Mouse (Mus musculus) CH12.LX (cell line): ENCODE data around the gene Tcea2. TPM values are rescaled to one million over a fixed set of nuclear protein-coding genes. Genes with fewer than 3 reads are reported as not detected.

ENCODE experiments used
- DNase-seq: peaks from one replicate; pipeline ENCODE4 v3.0.0-alpha.2; 2013; ENCODE audit errors: extremely low read depth
- H3K27ac ChIP-seq: 2 replicates; pipeline ENCODE4 v1.5.1; 2012; ENCODE audit warnings: low read depth, mild to moderate bottlenecking, control low read depth, moderate library complexity; ENCODE audit not compliant: insufficient read depth
- H3K27me3 ChIP-seq: replicated peaks from 2 replicates; pipeline ENCODE3; 2012; ENCODE audit warnings: inconsistent platforms
- H3K36me3 ChIP-seq, 2 experiments: replicated peaks in 1 of 2; 2 replicates each; pipeline versions ENCODE3 to v1.6.1; 2012; ENCODE audit warnings: inconsistent platforms in 1 of 2, low read length in 1 of 2, mild to moderate bottlenecking in 1 of 2, mixed read lengths in 1 of 2, moderate library complexity in 1 of 2; ENCODE audit not compliant: control insufficient read depth in 1 of 2, insufficient read depth in 1 of 2
- H3K4me1 ChIP-seq, 2 experiments: 2 replicates each; pipeline ENCODE4 v1.6.1; 2012; ENCODE audit warnings: inconsistent platforms in 1 of 2, moderate library complexity in 1 of 2; ENCODE audit not compliant: insufficient read depth in 2 of 2, control insufficient read depth in 1 of 2
- H3K4me2 ChIP-seq: 2 replicates; pipeline ENCODE4 v1.6.1; 2012; ENCODE audit warnings: low read depth, mild to moderate bottlenecking, control low read depth; ENCODE audit not compliant: poor library complexity, insufficient read depth, severe bottlenecking
- H3K4me3 ChIP-seq, 3 experiments: fragments of 150-350 bp in 1 of 3; sonication (generic) in 1 of 3; replicated peaks in 1 of 3; 2 replicates each; pipeline versions ENCODE3 to v1.5.1; 2011 to 2012; ENCODE audit warnings: low read depth in 2 of 3, low read length in 2 of 3, mild to moderate bottlenecking in 2 of 3, moderate library complexity in 2 of 3, control low read depth in 1 of 3, improper control_type of control experiment in 1 of 3, inconsistent platforms in 1 of 3, mixed read lengths in 1 of 3; ENCODE audit not compliant: poor library complexity in 1 of 3
- H3K79me2 ChIP-seq: replicated peaks from 2 replicates; pipeline ENCODE4 v1.6.1; 2012; ENCODE audit warnings: mild to moderate bottlenecking, moderate library complexity; ENCODE audit not compliant: control insufficient read depth, poor library complexity, insufficient read depth, severe bottlenecking; ENCODE audit errors: extremely low read depth
- H3K9ac ChIP-seq: 2 replicates; pipeline ENCODE4 v1.6.1; 2012; ENCODE audit warnings: low read depth, mild to moderate bottlenecking, control low read depth, moderate library complexity; ENCODE audit not compliant: insufficient read depth
- H3K9me3 ChIP-seq: replicated peaks from 2 replicates; pipeline ENCODE3; 2012; ENCODE audit warnings: low read length, inconsistent platforms, mixed read lengths
- BHLHE40 ChIP-seq: IDR thresholded peaks from 2 replicates; pipeline ENCODE4 v1.6.1; 2011; ENCODE audit warnings: mild to moderate bottlenecking, low read depth, low read length, improper control_type of control experiment
- CHD1 ChIP-seq: IDR thresholded peaks from 2 replicates; pipeline ENCODE4 v1.6.1; 2012; ENCODE audit warnings: low read depth, low read length, improper control_type of control experiment, inconsistent platforms
- CHD2 ChIP-seq: IDR thresholded peaks from 2 replicates; pipeline ENCODE4 v1.6.1; 2011; ENCODE audit warnings: low read length, improper control_type of control experiment
- E2F4 ChIP-seq: IDR thresholded peaks from 2 replicates; pipeline ENCODE4 v1.6.1; 2011; ENCODE audit warnings: low read depth, low read length, improper control_type of control experiment; ENCODE audit not compliant: insufficient replicate concordance
- EP300 ChIP-seq: IDR thresholded peaks from 2 replicates; pipeline ENCODE4 v1.6.1; 2011; ENCODE audit warnings: low read length, improper control_type of control experiment
- HCFC1 ChIP-seq: IDR thresholded peaks from 2 replicates; pipeline ENCODE4 v1.6.1; 2012; ENCODE audit warnings: low read depth, mild to moderate bottlenecking, inconsistent platforms, low read length, improper control_type of control experiment
- JUND ChIP-seq: conservative IDR thresholded peaks from 2 replicates; pipeline ENCODE4 v1.6.1; 2011; ENCODE audit warnings: low read depth, low read length, improper control_type of control experiment
- MAFK ChIP-seq: IDR thresholded peaks from 2 replicates; pipeline ENCODE4 v1.6.1; 2011; ENCODE audit warnings: low read length, improper control_type of control experiment; ENCODE audit not compliant: insufficient replicate concordance
- MAZ ChIP-seq: IDR thresholded peaks from 2 replicates; pipeline ENCODE4 v1.6.1; 2012; ENCODE audit warnings: low read depth, mild to moderate bottlenecking, inconsistent platforms, low read length, improper control_type of control experiment, moderate library complexity
- NELFE ChIP-seq: IDR thresholded peaks from 2 replicates; pipeline ENCODE4 v1.6.1; 2011; ENCODE audit warnings: low read depth, low read length, improper control_type of control experiment
- POLR2AphosphoS2 ChIP-seq: IDR thresholded peaks from 2 replicates; pipeline ENCODE4 v1.6.1; 2011; ENCODE audit warnings: low read depth, low read length, improper control_type of control experiment
- RAD21 ChIP-seq: IDR thresholded peaks from 2 replicates; pipeline ENCODE4 v1.6.1; 2011; ENCODE audit warnings: low read depth, mild to moderate bottlenecking, low read length, improper control_type of control experiment, moderate library complexity
- RCOR1 ChIP-seq: conservative IDR thresholded peaks from 2 replicates; pipeline ENCODE4 v1.6.1; 2012; ENCODE audit warnings: low read depth, mild to moderate bottlenecking, inconsistent platforms, low read length, improper control_type of control experiment
- SMC3 ChIP-seq: IDR thresholded peaks from 2 replicates; pipeline ENCODE4 v1.6.1; 2011; ENCODE audit warnings: low read depth, low read length, improper control_type of control experiment
- TCF12 ChIP-seq: IDR thresholded peaks from 2 replicates; pipeline ENCODE4 v1.6.1; 2014; ENCODE audit warnings: low read depth, mild to moderate bottlenecking, inconsistent platforms, low read length, improper control_type of control experiment
- UBTF ChIP-seq: IDR thresholded peaks from 2 replicates; pipeline ENCODE4 v1.6.1; 2012; ENCODE audit warnings: low read depth, mild to moderate bottlenecking, inconsistent platforms, low read length, improper control_type of control experiment, moderate library complexity
- USF1 ChIP-seq: IDR thresholded peaks from 2 replicates; pipeline ENCODE4 v1.6.1; 2014; ENCODE audit warnings: low read depth, mild to moderate bottlenecking, inconsistent platforms, low read length, improper control_type of control experiment
- USF2 ChIP-seq: conservative IDR thresholded peaks from 2 replicates; pipeline ENCODE4 v1.6.1; 2011; ENCODE audit warnings: low read depth, low read length, improper control_type of control experiment
- ZKSCAN1 ChIP-seq: IDR thresholded peaks from 2 replicates; pipeline ENCODE4 v1.6.1; 2012; ENCODE audit warnings: low read depth, inconsistent platforms, low read length, improper control_type of control experiment, borderline replicate concordance
- ZMIZ1 ChIP-seq: IDR thresholded peaks from 2 replicates; pipeline ENCODE4 v1.6.1; 2012; ENCODE audit warnings: low read depth, mild to moderate bottlenecking, inconsistent platforms, low read length, improper control_type of control experiment
- ZNF384 ChIP-seq: IDR thresholded peaks from 2 replicates; pipeline ENCODE4 v1.6.1; 2012; ENCODE audit warnings: low read depth, low read length, improper control_type of control experiment, inconsistent platforms
- dilution Hi-C: fragments of 300-500 bp; cut with MboI; formaldehyde crosslinking; loops from 2 replicates; pipeline ENCODE4 v1.14.3; 2020; ENCODE audit warnings: low sequenced_read_pairs; ENCODE audit not compliant: extremely low pct_unique_long_range_greater_than_20kb, extremely low pct_ligation_motif_present
- in situ Hi-C: fragments of 300-500 bp; cut with MboI; formaldehyde crosslinking; loops from 3 replicates; pipeline ENCODE4 v1.14.3; 2019; ENCODE audit warnings: low sequenced_read_pairs, low pct_ligation_motif_present, low pct_unique_long_range_greater_than_20kb, mixed read lengths
- polyA plus RNA-seq: library from polyadenylated mRNA; unstranded; fragments of >175 nt; gene quantifications from 2 replicates; pipeline ENCODE4 v1.2.1, GENCODE M21; 2012; ENCODE audit warnings: low read depth; ENCODE audit not compliant: insufficient read length
- total RNA-seq, 2 experiments: library from RNA; depleted of rRNA; stranded (reverse); fragments of 300-350 nt in 1 of 2; fragments of >200 nt in 1 of 2; gene quantifications; 2 replicates each; pipeline ENCODE4 v1.2.3; 2012 to 2014

Tcea2 gene
- total and polyA plus RNA-seq, 3 experiments, result 8.8 to 14.4 (median 9.2) TPM

GRCm38 (mm10) chr2:181653523-181653922, 26.6 kb upstream of the Tcea2 start:
- H3K4me3 ChIP-seq, result no peak overlapping the region
- H3K27me3 ChIP-seq, result no peaks in the 10 kb centered on the region
- H3K9me3 ChIP-seq, result no peaks in the 10 kb centered on the region
- in situ Hi-C loops (no loop called here), dilution Hi-C loops (no loop called here)
- H3K4me1 ChIP-seq, result no peaks in the 10 kb centered on the region
- no peak overlapping the region for H3K9ac ChIP-seq
- H3K27ac ChIP-seq, result no peak overlapping the region
- no peak overlapping the region for H3K4me2 ChIP-seq
- no peak for DNase-seq
- H3K36me3 ChIP-seq, result peaks cover 62 to 91% of the 10 kb centered on the region in 2 experiments
- no peaks in the 10 kb centered on the region for H3K79me2 ChIP-seq
- TF ChIP-seq CHD2, result no peak
- TF ChIP-seq BHLHE40, result no peak

GRCm38 (mm10) chr2:181656734-181657133, 23.4 kb upstream of the Tcea2 start, which contains the start of gene Gm29797:
TSS of gene Gm29797 (plus strand) at chr2:181657034.
- Histone ChIP-seq H3K27me3 (no peaks in the 10 kb centered on the region), H3K79me2 (no peaks in the 10 kb centered on the region), H3K4me3 (no peak within 1 kb of the TSS), H3K4me2 (no peak within 1 kb of the TSS), H3K27ac (no peak within 1 kb of the TSS), H3K4me1 (peaks cover 0 to 9% of the 10 kb centered on the region in 2 experiments; a peak in 1 of 4 replicates), H3K36me3 (peaks cover 44 to 74% of the 10 kb centered on the region in 2 experiments), H3K9me3 (no peaks in the 10 kb centered on the region), H3K9ac (no peak within 1 kb of the TSS)
- no peak for TF ChIP-seq RCOR1
- no peak for TF ChIP-seq NELFE
- no peak for TF ChIP-seq POLR2AphosphoS2
- TF ChIP-seq SMC3, result no peak
- TF ChIP-seq ZKSCAN1, result no peak
- TF ChIP-seq EP300, result no peak
- in situ Hi-C loops (no loop called here), dilution Hi-C loops (no loop called here)
- no peak for DNase-seq

- Histone ChIP-seq H3K4me2 (no peak overlapping the region), H3K36me3 (peaks cover 37 to 67% of the 10 kb centered on the region in 2 experiments), H3K9ac (no peak overlapping the region), H3K27me3 (no peaks in the 10 kb centered on the region)
- no peak for TF ChIP-seq UBTF
- TF ChIP-seq CHD1, result no peak
- no peak for TF ChIP-seq ZMIZ1
- TF ChIP-seq USF2, result no peak
- TF ChIP-seq USF1, result no peak
- TF ChIP-seq BHLHE40, result no peak
- TF ChIP-seq POLR2AphosphoS2, result no peak
- TF ChIP-seq JUND, result no peak
- TF ChIP-seq RAD21, result no peak
- no peak for TF ChIP-seq MAFK
- TF ChIP-seq ZNF384, result no peak
- TF ChIP-seq MAZ, result no peak
- TF ChIP-seq HCFC1, result no peak
- TF ChIP-seq TCF12, result no peak
- no peak for TF ChIP-seq E2F4
- TF ChIP-seq, all 38 proteins: peak for 0
- dilution Hi-C loops, result no loop called here
- in situ Hi-C loops, result no loop called here
- H3K4me3 ChIP-seq, result no peak overlapping the region
- H3K4me1 ChIP-seq, result peaks cover 0 to 11% of the 10 kb centered on the region in 2 experiments; a peak in 2 of 4 replicates
- no peak overlapping the region for H3K27ac ChIP-seq
- no peak for DNase-seq
- H3K79me2 ChIP-seq, result no peaks in the 10 kb centered on the region
- H3K9me3 ChIP-seq, result no peaks in the 10 kb centered on the region
These were observed 22.7 kb upstream of the Tcea2 start for GRCm38 (mm10) chr2:181657441-181657840.
